Mouse (Mus musculus) MEL (cell line): ENCODE data around the gene Cdca3. TPM values are rescaled to one million over a fixed set of nuclear protein-coding genes. Genes with fewer than 3 reads are reported as not detected.

Experiments
- DNase-seq: peaks from one replicate; pipeline ENCODE4 v3.0.0; 2011; ENCODE audit warnings: low read depth, low spot score
- H3K27ac ChIP-seq: 2 replicates; pipeline ENCODE4 v1.5.1; 2012; ENCODE audit warnings: low read depth, mild to moderate bottlenecking, control low read depth, low read length, moderate library complexity; ENCODE audit not compliant: control insufficient read depth
- H3K27me3 ChIP-seq, 2 experiments: fragments of 150-350 bp in 1 of 2; sonication (generic) in 1 of 2; 2 replicates each; pipeline ENCODE4 v1.6.1; 2012; ENCODE audit warnings: low read length in 2 of 2, mild to moderate bottlenecking in 2 of 2, improper control_type of control experiment in 1 of 2, moderate library complexity in 1 of 2; ENCODE audit not compliant: insufficient read depth in 2 of 2, control insufficient read depth in 1 of 2
- H3K36me3 ChIP-seq, 2 experiments: 2 replicates each; pipeline ENCODE4 v1.6.1; 2012 to 2014; ENCODE audit warnings: low read length in 2 of 2, improper control_type of control experiment in 1 of 2, inconsistent platforms in 1 of 2, mild to moderate bottlenecking in 1 of 2; ENCODE audit not compliant: insufficient read depth in 2 of 2, control insufficient read depth in 1 of 2
- H3K4me1 ChIP-seq, 2 experiments: fragments of 150-350 bp in 1 of 2; sonication (generic) in 1 of 2; 2 replicates each; pipeline ENCODE4 v1.6.1; 2012; ENCODE audit warnings: low read length in 2 of 2, improper control_type of control experiment in 1 of 2, mild to moderate bottlenecking in 1 of 2; ENCODE audit not compliant: insufficient read depth in 2 of 2, control insufficient read depth in 1 of 2
- H3K4me3 ChIP-seq, 2 experiments: fragments of 150-350 bp in 1 of 2; sonication (generic) in 1 of 2; 2 replicates each; pipeline ENCODE4 v1.5.1; 2012; ENCODE audit warnings: low read depth in 2 of 2, low read length in 2 of 2, mild to moderate bottlenecking in 2 of 2, moderate library complexity in 2 of 2, control low read depth in 1 of 2, improper control_type of control experiment in 1 of 2; ENCODE audit not compliant: control insufficient read depth in 1 of 2, insufficient read depth in 1 of 2
- H3K79me2 ChIP-seq: 2 replicates; pipeline ENCODE4 v1.6.1; 2012; ENCODE audit warnings: mild to moderate bottlenecking, low read length, moderate library complexity; ENCODE audit not compliant: control insufficient read depth, poor library complexity, insufficient read depth
- H3K9ac ChIP-seq: 2 replicates; pipeline ENCODE4 v1.6.1; 2012; ENCODE audit warnings: low read depth, mild to moderate bottlenecking, control low read depth, low read length, moderate library complexity; ENCODE audit not compliant: control insufficient read depth, poor library complexity, severe bottlenecking
- H3K9me3 ChIP-seq: fragments of 150-350 bp; sonication (generic); replicated peaks from 2 replicates; pipeline ENCODE4 v1.6.1; 2012; ENCODE audit warnings: mild to moderate bottlenecking, low read length, improper control_type of control experiment, moderate library complexity; ENCODE audit not compliant: insufficient read depth
- CHD1 ChIP-seq: IDR thresholded peaks from 2 replicates; pipeline ENCODE4 v1.6.1; 2012; ENCODE audit warnings: low read depth, mild to moderate bottlenecking, inconsistent platforms, low read length, improper control_type of control experiment
- CHD2 ChIP-seq: IDR thresholded peaks from 2 replicates; pipeline ENCODE4 v1.6.1; 2011; ENCODE audit warnings: low read length, improper control_type of control experiment
- E2F4 ChIP-seq: IDR thresholded peaks from 2 replicates; pipeline ENCODE4 v1.6.1; 2011; ENCODE audit warnings: low read depth, low read length, improper control_type of control experiment, borderline replicate concordance
- ELF1 ChIP-seq: IDR thresholded peaks from 2 replicates; pipeline ENCODE4 v1.6.1; 2014; ENCODE audit warnings: low read depth, mild to moderate bottlenecking, inconsistent platforms, low read length, improper control_type of control experiment, moderate library complexity
- ETS1 ChIP-seq: IDR thresholded peaks from 2 replicates; pipeline ENCODE4 v1.6.1; 2012; ENCODE audit warnings: low read depth, mild to moderate bottlenecking, inconsistent platforms, low read length, improper control_type of control experiment, moderate library complexity
- HCFC1 ChIP-seq: IDR thresholded peaks from 2 replicates; pipeline ENCODE4 v1.6.1; 2012; ENCODE audit warnings: low read depth, mild to moderate bottlenecking, inconsistent platforms, low read length, improper control_type of control experiment, moderate library complexity
- MAZ ChIP-seq: IDR thresholded peaks from 2 replicates; pipeline ENCODE4 v1.6.1; 2012; ENCODE audit warnings: low read depth, mild to moderate bottlenecking, inconsistent platforms, low read length, improper control_type of control experiment
- MEF2A ChIP-seq: IDR thresholded peaks from 2 replicates; pipeline ENCODE4 v1.6.1; 2014; ENCODE audit warnings: low read depth, mild to moderate bottlenecking, inconsistent platforms, low read length, improper control_type of control experiment; ENCODE audit not compliant: poor library complexity, insufficient replicate concordance, severe bottlenecking; ENCODE audit errors: extremely low read depth
- MXI1 ChIP-seq: IDR thresholded peaks from 2 replicates; pipeline ENCODE4 v1.6.1; 2011; ENCODE audit warnings: mild to moderate bottlenecking, low read depth, low read length, improper control_type of control experiment
- MYC ChIP-seq: IDR thresholded peaks from 2 replicates; pipeline ENCODE4 v1.6.1; 2011; ENCODE audit warnings: low read depth, mild to moderate bottlenecking, low read length, improper control_type of control experiment, moderate library complexity
- NELFE ChIP-seq: IDR thresholded peaks from 2 replicates; pipeline ENCODE4 v1.6.1; 2011; ENCODE audit warnings: low read depth, low read length, improper control_type of control experiment
- NRF1 ChIP-seq: IDR thresholded peaks from 2 replicates; pipeline ENCODE4 v1.6.1; 2014; ENCODE audit warnings: low read depth, mild to moderate bottlenecking, inconsistent platforms, low read length, improper control_type of control experiment, moderate library complexity; ENCODE audit not compliant: poor library complexity, insufficient read depth, severe bottlenecking
- POLR2A ChIP-seq, 2 experiments: IDR thresholded peaks; 2 replicates each; pipeline ENCODE4 v1.6.1; 2011 to 2012; ENCODE audit warnings: low read length in 2 of 2, mild to moderate bottlenecking in 2 of 2, control low read depth in 1 of 2, improper control_type of control experiment in 1 of 2, low read depth in 1 of 2, moderate library complexity in 1 of 2; ENCODE audit not compliant: control insufficient read depth in 1 of 2, insufficient read depth in 1 of 2, poor library complexity in 1 of 2
- POLR2AphosphoS2 ChIP-seq: IDR thresholded peaks from 2 replicates; pipeline ENCODE4 v1.6.1; 2011; ENCODE audit warnings: low read length, improper control_type of control experiment
- POLR2AphosphoS5 ChIP-seq: IDR thresholded peaks from 2 replicates; pipeline ENCODE4 v1.6.1; 2012; ENCODE audit warnings: low read depth, borderline replicate concordance, mild to moderate bottlenecking, inconsistent platforms, low read length, moderate library complexity, mixed read lengths
- RCOR1 ChIP-seq: IDR thresholded peaks from 2 replicates; pipeline ENCODE4 v1.6.1; 2012; ENCODE audit warnings: low read depth, mild to moderate bottlenecking, inconsistent platforms, low read length, improper control_type of control experiment
- TAL1 ChIP-seq: IDR thresholded peaks from 2 replicates; pipeline ENCODE4 v1.6.1; 2012; ENCODE audit warnings: mild to moderate bottlenecking, inconsistent platforms, low read length, moderate library complexity, mixed read lengths
- TBP ChIP-seq: IDR thresholded peaks from 2 replicates; pipeline ENCODE4 v1.8.0; 2011; ENCODE audit warnings: low read depth, low read length, improper control_type of control experiment
- TCF12 ChIP-seq: IDR thresholded peaks from 2 replicates; pipeline ENCODE4 v1.6.1; 2014; ENCODE audit warnings: low read depth, mild to moderate bottlenecking, inconsistent platforms, low read length, improper control_type of control experiment, moderate library complexity
- USF1 ChIP-seq: IDR thresholded peaks from 2 replicates; pipeline ENCODE4 v1.6.1; 2014; ENCODE audit warnings: low read depth, mild to moderate bottlenecking, inconsistent platforms, low read length, improper control_type of control experiment, moderate library complexity
- ZKSCAN1 ChIP-seq: IDR thresholded peaks from 2 replicates; pipeline ENCODE4 v1.6.1; 2012; ENCODE audit warnings: low read depth, mild to moderate bottlenecking, inconsistent platforms, low read length, improper control_type of control experiment, moderate library complexity
- ZMIZ1 ChIP-seq: IDR thresholded peaks from 2 replicates; pipeline ENCODE4 v1.6.1; 2012; ENCODE audit warnings: low read depth, mild to moderate bottlenecking, inconsistent platforms, low read length, improper control_type of control experiment, moderate library complexity
- polyA plus RNA-seq, 2 experiments: library from polyadenylated mRNA; stranded (reverse) in 1 of 2; unstranded in 1 of 2; fragments of >175 nt in 1 of 2; fragments of >200 nt in 1 of 2; gene quantifications; 2 replicates each; pipeline versions ENCODE4 v1.2.1 to v1.2.4; 2012; ENCODE audit warnings: low replicate concordance in 2 of 2, low read depth in 1 of 2; ENCODE audit not compliant: insufficient read length in 2 of 2, insufficient read depth in 1 of 2, missing spikeins in 1 of 2
- total RNA-seq: library from RNA; depleted of rRNA; stranded (reverse); fragments of 300-350 nt; gene quantifications from 2 replicates; pipeline ENCODE4 v1.2.3, GENCODE M21; 2012

The Cdca3 gene
- total and polyA plus RNA-seq, 3 experiments = 54.5 to 185 TPM; not detected in 1

- peak; percentile 60 for TF ChIP-seq HCFC1
- TF ChIP-seq, all 39 proteins: peak for 15
Observed at GRCm38 (mm10) chr6:124813496-124813895, 15.9 kb upstream of the Cdca3 start (continued).

GRCm38 (mm10) chr6:124813933-124814332, 15.4 kb upstream of the Cdca3 start, which contains the start of gene Tpi1:
Gene Tpi1 (minus strand): TSS chr6:124814296.
- Histone ChIP-seq H3K36me3 (peaks cover 6 to 11% of the 10 kb centered on the region in 2 experiments), H3K79me2 (peaks cover 19% of the 10 kb centered on the region), H3K9me3 (no peaks in the 10 kb centered on the region), H3K4me3 (peak within 1 kb of the TSS; percentile 72 to 78), H3K9ac (peak within 1 kb of the TSS; percentile 73), H3K4me1 (peaks cover 0 to 19% of the 10 kb centered on the region in 2 experiments; a peak in 3 of 4 replicates), H3K27ac (peak within 1 kb of the TSS; percentile 32), H3K27me3 (no peaks in the 10 kb centered on the region)
- TF ChIP-seq MXI1 (peak; percentile 52), ETS1 (no peak), TBP (peak; percentile 99), HCFC1 (no peak), CHD2 (peak; percentile 37), ZKSCAN1 (no peak), ELF1 (peak; percentile 40; the same call in 1 of the 2 replicates), NRF1 (no peak), MEF2A (no peak), POLR2AphosphoS2 (peak; percentile 98), POLR2A (IDR thresholded peaks at IDR 0.05; ENCODE audit: control insufficient read depth in 1 of 2, insufficient read depth in 1 of 2, low read depth in 1 of 2, low read length in 2 of 2, poor library complexity in 1 of 2) (peak; percentile 78 to 99), POLR2AphosphoS5 (peak; percentile 77; the same call in 1 of the 2 replicates), CHD1 (0 out of 2 replicates have a peak, but pooled peaks have one; percentile 24), E2F4 (no peak), TAL1 (no peak), ZMIZ1 (peak; percentile 99), RCOR1 (no peak), USF1 (no peak), MYC (0 out of 2 replicates have a peak, but pooled peaks have one; percentile 16), NELFE (peak; percentile 99), MAZ (peak; percentile 73), TCF12 (0 out of 2 replicates have a peak, but pooled peaks have one; percentile 54)
- peak; percentile 93 for DNase-seq
